Mouse (Mus musculus): ENCODE data around the gene Trub2.

- TF ChIP-seq CTCF (IDR thresholded peaks at IDR 0.05; ENCODE audit: borderline replicate concordance, control insufficient read depth, extremely low read depth, insufficient read depth, low read length, poor library complexity) = no peak
- no peak for TF ChIP-seq POLR2A (IDR thresholded peaks at IDR 0.05; ENCODE audit: control insufficient read depth, extremely low read depth, insufficient read depth, low read length, poor library complexity)
These were observed 15.1 kb upstream of the Trub2 start for GRCm38 (mm10) chr2:29803400-29803831.

Data from thymus, adult 2 months (tissue).